Mouse (Mus musculus) heart, postnatal 0 days (tissue): ENCODE data around the gene Dse.

ENCODE experiments used
- CTCF ChIP-seq: IDR thresholded peaks from 2 replicates; pipeline ENCODE4 v1.5.1; 2016; ENCODE audit warnings: antibody characterized with exemption, control low read depth, low read depth
- EP300 ChIP-seq: IDR thresholded peaks from 2 replicates; pipeline ENCODE4 v1.6.1; 2016; ENCODE audit warnings: antibody characterized with exemption, low read depth

GRCm38 (mm10) chr10:34131356-34131755, 76.2 kb downstream of the Dse start:
- TF ChIP-seq CTCF (no peak), EP300 (no peak)
